Mouse (Mus musculus): ENCODE measurements around the gene Lpp.
A peak's percentile ranks its signal among the peaks of the same experiment; 100 is the strongest.

Lpp gene

GRCm38 (mm10) chr16:24930621-24931020 lies 537.3 kb downstream of the Lpp start:
- no peak for DNase-seq (ENCODE audit: low spot score)

- DNase-seq (ENCODE audit: low spot score): no peak
Measured at GRCm38 (mm10) chr16:24932816-24933215, 539.5 kb downstream of the Lpp start.

GRCm38 (mm10) chr16:24933691-24934090 lies 540.4 kb downstream of the Lpp start:
- DNase-seq (ENCODE audit: low spot score): no peak

GRCm38 (mm10) chr16:24941306-24942160 lies 548.2 kb downstream of the Lpp start:
- DNase-seq (ENCODE audit: low spot score): no peak

GRCm38 (mm10) chr16:24943486-24944261 lies 550.4 kb downstream of the Lpp start:
- DNase-seq (ENCODE audit: low spot score): no peak

- DNase-seq (ENCODE audit: low spot score): no peak
Measured at GRCm38 (mm10) chr16:24946356-24946755, 553.0 kb downstream of the Lpp start.

GRCm38 (mm10) chr16:24947485-24947884 lies 554.2 kb downstream of the Lpp start:
- no peak for DNase-seq (ENCODE audit: low spot score)

GRCm38 (mm10) chr16:24948091-24948690 lies 554.9 kb downstream of the Lpp start:
- no peak for DNase-seq (ENCODE audit: low spot score)

- no peak for DNase-seq (ENCODE audit: low spot score)
Measured at GRCm38 (mm10) chr16:24949265-24949664, 556.0 kb downstream of the Lpp start.

- DNase-seq (ENCODE audit: low spot score): no peak
Measured at GRCm38 (mm10) chr16:24950112-24950743, 556.9 kb downstream of the Lpp start.

- no peak for DNase-seq (ENCODE audit: low spot score)
Measured at GRCm38 (mm10) chr16:24951909-24952308, 558.6 kb downstream of the Lpp start.

- DNase-seq (ENCODE audit: low spot score): no peak
Measured at GRCm38 (mm10) chr16:24955054-24955453, 561.7 kb downstream of the Lpp start.

- no peak for DNase-seq (ENCODE audit: low spot score)
Measured at GRCm38 (mm10) chr16:24958661-24959060, 565.4 kb downstream of the Lpp start.

GRCm38 (mm10) chr16:24960901-24961806 lies 567.8 kb downstream of the Lpp start:
- DNase-seq (ENCODE audit: low spot score): peak; percentile 28

GRCm38 (mm10) chr16:24964311-24964710 lies 571.0 kb downstream of the Lpp start:
- no peak for DNase-seq (ENCODE audit: low spot score)

- no peak for DNase-seq (ENCODE audit: low spot score)
Measured at GRCm38 (mm10) chr16:24965091-24965490, 571.8 kb downstream of the Lpp start.

GRCm38 (mm10) chr16:24966460-24966859 lies 573.2 kb downstream of the Lpp start:
- no peak for DNase-seq (ENCODE audit: low spot score)

- DNase-seq (ENCODE audit: low spot score): no peak
Measured at GRCm38 (mm10) chr16:24973009-24973631, 579.8 kb downstream of the Lpp start.

- DNase-seq (ENCODE audit: low spot score): no peak
Measured at GRCm38 (mm10) chr16:24977771-24978170, 584.5 kb downstream of the Lpp start.

GRCm38 (mm10) chr16:24978226-24978625 lies 584.9 kb downstream of the Lpp start:
- no peak for DNase-seq (ENCODE audit: low spot score)

GRCm38 (mm10) chr16:24979391-24979790 lies 586.1 kb downstream of the Lpp start:
- DNase-seq (ENCODE audit: low spot score): no peak
